Mouse (Mus musculus): Measurements from ENCODE around the gene Rusc2.

The Rusc2 gene

DNA sequence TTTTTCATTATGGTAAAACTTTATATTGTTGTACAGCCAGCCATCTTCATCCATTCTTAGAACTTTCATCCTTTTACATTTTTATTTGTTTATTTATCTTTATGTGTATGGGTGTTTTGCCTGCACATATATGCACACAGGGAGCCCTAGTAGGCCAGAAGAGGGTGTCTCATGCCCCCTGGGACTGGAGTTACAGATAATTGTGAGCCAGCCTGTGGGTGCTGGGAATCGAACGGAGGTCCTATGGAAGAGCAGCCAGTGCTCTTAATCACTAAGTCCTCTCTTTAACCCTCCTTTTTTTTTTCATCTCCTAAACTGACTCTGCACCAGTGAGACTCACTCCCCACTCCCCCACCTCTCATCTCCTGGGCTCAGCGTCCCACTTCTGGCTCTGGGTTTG lies 2.8 kb downstream of the Rusc2 start:
- DNase-seq = no peak

DNA sequence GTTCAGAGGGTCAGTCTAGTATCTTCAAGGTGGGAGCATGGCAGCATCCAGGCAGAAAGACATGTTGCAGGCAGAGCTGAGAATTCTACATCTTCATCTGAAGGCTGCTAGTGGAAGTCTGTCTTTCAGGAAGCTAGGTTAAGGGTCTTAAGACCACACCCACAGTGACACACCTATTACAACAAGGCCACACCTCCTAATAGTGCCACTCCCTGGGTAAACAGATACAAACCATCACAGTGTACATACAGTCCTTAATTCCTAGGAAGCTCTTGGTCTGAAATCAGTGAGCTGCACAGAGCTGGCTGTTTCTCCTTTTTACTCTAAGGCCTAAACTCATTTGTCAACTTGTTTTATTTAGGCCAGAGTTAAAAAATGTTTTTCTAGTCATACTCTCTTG lies 5.2 kb downstream of the Rusc2 start:
- DNase-seq = no peak

GRCm38 (mm10) chr4:43389390-43389789 lies 7.6 kb downstream of the Rusc2 start:
- no peak for DNase-seq

- no peak for DNase-seq
Measured at GRCm38 (mm10) chr4:43389845-43390440, 8.2 kb downstream of the Rusc2 start.

- no peak for DNase-seq
Measured at GRCm38 (mm10) chr4:43391521-43392050, 9.8 kb downstream of the Rusc2 start.

DNA sequence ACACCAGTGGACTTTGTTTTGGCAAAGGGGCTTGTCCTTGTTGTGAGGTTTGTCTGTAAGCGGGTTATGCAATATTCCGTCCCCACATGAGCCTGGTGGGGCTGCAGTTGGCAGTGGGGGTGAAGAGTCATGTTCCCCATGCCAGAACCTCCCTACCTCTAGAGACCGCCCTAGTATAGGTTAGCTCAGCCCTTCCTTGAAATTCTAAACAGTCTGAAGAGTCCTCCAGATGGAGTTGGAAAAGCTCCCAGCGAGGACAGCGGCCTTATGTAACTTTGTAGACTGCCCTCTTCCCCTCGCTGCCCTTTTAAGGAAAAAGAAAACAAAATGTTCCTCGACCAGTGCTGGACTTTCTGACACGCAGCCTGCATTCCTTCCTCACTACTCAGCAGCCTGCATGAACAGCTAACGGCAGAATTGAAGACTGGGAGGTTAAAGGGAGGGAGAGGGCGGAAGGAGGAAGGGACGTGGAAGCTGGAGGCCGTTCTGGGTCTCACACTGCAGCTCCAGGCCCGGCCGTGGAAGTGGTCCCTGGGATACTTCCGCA lies 12.6 kb downstream of the Rusc2 start:
- no peak for DNase-seq

DNA sequence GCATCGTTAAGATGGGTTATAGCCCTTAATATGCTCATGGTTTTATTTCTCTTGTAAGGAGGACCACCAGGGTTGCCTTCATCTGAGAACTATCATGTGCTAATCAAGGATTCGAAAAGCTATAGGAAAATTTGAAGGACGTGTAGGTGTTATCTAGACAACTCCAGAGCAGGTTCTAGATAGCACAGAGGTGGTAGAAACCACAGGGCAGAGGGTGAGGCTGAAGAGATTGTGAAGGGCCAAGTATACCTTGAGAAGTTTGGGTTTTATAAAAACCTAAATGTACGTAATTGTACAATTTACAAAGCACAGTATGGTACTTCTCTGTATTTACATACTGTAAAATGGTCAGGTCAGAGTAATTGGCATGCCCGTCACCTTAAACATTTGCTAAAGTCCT lies 13.4 kb downstream of the Rusc2 start:
- no peak for DNase-seq

DNA sequence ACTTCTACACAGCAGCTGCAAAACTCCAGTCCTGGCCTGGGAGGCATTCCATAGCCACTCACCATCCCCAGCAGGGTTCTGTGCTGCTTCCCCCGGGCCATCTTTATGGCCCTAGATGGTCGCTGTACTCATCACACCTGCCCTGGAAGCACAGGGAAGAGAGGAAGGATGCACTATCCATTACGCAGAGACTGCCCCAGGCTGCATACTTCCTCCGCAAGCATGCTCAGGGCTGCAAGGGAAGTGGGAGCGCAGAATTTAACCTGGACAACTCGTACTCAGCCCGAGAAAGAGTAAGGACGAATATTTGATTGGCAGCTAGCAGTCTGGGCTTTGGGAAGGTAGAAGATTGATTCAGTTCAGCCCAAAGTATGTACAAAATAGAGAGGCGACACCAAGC lies 14.1 kb downstream of the Rusc2 start:
- DNase-seq = no peak

- DNase-seq = no peak
Measured at GRCm38 (mm10) chr4:43396381-43396780, 14.6 kb downstream of the Rusc2 start.

GRCm38 (mm10) chr4:43398014-43398413 lies 16.2 kb downstream of the Rusc2 start:
- DNase-seq = no peak

DNA sequence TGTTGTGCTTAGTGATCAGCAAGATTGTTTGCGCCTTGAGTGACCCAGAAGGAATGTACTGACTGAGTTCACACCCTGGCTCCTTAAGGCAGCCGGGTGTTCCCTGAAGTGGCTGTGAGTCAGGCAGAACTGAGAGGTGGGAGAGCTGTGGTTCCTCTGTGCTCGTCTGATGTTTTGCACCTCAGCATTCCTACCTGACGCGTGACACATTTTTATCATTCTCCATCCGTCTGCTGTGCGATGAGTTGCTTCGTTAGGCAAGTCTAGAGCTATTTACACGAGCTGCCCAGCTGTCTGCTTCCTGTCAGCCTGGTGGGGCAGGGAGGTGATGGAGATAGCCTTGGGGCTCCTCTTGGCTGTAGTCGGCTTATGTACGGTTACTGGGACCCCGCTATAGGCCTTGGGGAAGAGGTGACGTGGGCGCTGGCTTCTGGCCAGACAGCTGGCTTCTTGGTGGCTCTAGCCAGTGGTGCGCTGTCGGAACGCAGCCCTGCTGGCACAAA lies 17.1 kb downstream of the Rusc2 start:
- DNase-seq = peak; percentile 57

DNA sequence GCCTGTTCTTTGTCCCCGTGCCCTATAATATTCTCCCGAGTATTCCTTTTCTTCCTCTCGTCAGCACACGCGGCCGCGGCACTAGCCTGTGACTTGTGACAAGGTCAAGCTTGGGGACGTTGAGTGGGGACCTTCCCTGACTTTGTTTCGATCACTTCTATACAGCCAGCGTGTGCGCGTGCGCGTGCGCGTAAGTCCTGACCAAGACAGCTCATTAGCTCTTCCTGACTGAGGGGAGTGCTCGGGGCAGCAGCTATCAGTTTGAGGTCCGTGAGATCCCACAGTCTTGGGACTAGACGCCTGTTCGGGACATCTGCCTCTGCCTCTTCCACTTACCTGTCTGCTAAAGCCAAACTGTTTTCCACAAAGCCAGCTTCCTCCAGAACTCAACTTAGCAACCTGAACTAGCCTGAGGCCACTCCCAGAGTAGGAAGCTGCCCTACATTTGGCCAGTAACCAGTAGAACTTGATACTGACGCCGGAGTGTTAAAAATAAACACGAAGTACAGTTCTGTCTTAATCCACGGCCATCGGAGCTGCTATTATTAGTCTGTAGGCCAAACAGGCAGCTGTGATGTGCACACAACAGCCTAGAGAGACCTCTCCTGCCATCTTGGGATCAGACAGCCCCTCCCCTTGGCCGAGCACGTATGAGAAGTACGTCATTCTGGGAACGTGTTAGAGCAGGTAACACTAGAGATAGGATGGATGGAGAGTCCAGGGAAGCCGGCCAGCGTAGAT lies 17.8 kb downstream of the Rusc2 start:
- no peak for DNase-seq

- DNase-seq = no peak
Measured at GRCm38 (mm10) chr4:43400976-43401375, 19.2 kb downstream of the Rusc2 start.

DNA sequence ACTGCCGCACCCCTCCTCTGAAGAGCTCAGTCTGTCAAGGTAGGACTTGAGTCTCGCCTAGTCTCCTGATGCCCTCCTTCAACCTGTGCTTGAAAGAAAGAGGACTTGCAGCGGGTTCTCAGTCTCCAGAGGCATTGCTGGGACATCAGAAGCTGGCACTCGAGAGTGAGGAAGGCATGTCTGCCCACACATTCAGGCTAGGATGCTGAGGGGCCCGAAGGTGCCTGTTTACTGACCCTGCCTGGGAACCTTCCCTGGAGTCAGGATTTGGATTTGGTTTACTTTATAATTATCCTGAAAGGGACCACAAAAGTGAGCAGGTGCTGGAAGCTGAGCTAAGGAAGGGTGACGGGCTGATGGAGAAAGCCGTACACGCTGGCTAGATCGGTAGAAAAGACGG lies 19.7 kb downstream of the Rusc2 start:
- DNase-seq = no peak

DNA sequence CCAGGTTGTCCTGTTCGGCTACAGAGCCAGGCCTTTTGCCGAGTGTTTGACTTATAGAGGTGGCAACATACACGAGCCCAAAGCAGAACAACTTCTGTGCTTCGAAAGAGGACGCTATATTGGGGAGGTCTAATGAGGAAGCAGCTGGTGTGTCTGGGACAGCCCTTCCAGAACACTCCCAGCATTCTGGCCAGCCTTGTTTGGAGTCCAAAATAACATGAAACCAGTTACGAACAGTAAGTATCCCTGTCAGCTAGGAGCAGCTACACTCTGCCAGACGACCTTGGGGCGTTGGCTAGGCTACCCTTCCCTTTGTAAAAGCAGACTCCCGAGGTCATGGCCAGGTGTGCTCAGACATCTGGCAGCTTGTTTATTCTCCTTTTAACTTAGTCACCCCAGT lies 20.4 kb downstream of the Rusc2 start:
- no peak for DNase-seq

GRCm38 (mm10) chr4:43404697-43405096 lies 22.9 kb downstream of the Rusc2 start:
- no peak for DNase-seq

GRCm38 (mm10) chr4:43406162-43406971 lies 24.6 kb downstream of the Rusc2 start:
- peak; percentile 80 for DNase-seq

- no peak for DNase-seq
Measured at GRCm38 (mm10) chr4:43407071-43407920, 25.5 kb downstream of the Rusc2 start.

- DNase-seq = no peak
Measured at GRCm38 (mm10) chr4:43414761-43415160, 33.0 kb downstream of the Rusc2 start.

DNA sequence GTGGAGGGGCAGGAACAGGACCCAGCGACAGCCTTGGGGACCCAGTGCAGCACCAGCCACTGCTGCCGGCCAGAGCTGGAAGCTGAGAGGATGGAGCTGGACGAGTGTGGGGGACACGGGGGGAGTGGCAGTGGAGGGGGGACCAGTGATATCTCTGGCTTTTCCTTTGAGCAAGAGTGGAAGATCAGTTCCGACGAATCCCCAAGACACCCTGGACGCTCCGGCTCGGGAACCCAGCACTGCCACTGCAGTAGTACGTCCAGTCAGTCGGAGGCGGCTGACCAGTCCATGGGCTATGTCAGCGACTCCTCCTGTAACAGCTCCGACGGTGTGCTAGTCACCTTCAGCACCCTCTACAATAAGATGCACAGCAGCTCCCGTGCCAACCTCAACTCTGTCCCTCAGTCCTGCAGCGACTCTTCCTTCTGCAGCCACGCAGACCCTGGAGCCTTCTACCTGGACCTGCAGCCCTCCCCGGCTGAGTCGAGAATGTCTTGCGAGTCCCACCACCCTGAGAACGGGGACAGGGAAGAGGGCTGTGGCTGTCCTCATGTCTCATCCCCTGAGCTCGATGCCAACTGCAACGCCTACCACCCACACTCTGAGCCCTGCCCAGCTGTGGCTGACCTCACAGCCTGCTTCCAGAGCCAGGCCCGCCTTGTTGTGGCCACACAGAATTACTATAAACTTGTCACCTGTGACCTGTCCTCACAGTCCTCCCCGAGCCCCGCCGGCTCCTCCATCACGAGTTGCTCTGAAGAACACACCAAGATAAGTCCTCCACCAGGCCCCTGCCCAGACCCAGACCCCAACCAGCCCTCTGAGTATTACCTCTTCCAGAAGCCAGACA lies 33.7 kb downstream of the Rusc2 start:
- no peak for DNase-seq

- DNase-seq = no peak
Measured at GRCm38 (mm10) chr4:43416071-43416490, 34.3 kb downstream of the Rusc2 start.
